Mouse (Mus musculus) small intestine, adult 2 months (tissue): ENCODE measurements at regions not wholly inside any gene's neighbourhood (a gene's known extent, or its start where the extent isn't known, plus 50 kb on each side); places are given as distances from the start of the nearest gene placed in this dataset.

Experiments
- H3K27ac ChIP-seq: fragments of 200-500 bp; 2 replicates; pipeline ENCODE4 v1.5.1; 2012; ENCODE audit warnings: low read depth, low read length, control low read depth, inconsistent platforms; ENCODE audit not compliant: insufficient read depth
- H3K27me3 ChIP-seq: fragments of 200-500 bp; 2 replicates; pipeline ENCODE4 v1.6.1; 2012; ENCODE audit warnings: mild to moderate bottlenecking, moderate library complexity, low read length, inconsistent platforms; ENCODE audit not compliant: control insufficient read depth, insufficient read depth
- H3K36me3 ChIP-seq: fragments of 200-500 bp; 2 replicates; pipeline ENCODE4 v1.6.1; 2012; ENCODE audit warnings: mild to moderate bottlenecking, low read length, control low read depth, inconsistent platforms; ENCODE audit not compliant: control insufficient read depth, insufficient read depth
- H3K4me1 ChIP-seq: fragments of 200-500 bp; 2 replicates; pipeline ENCODE4 v1.6.1; 2012; ENCODE audit warnings: low read length, inconsistent platforms, mixed read lengths; ENCODE audit not compliant: control insufficient read depth, insufficient read depth, insufficient read length
- H3K4me3 ChIP-seq: fragments of 200-500 bp; 2 replicates; pipeline ENCODE4 v1.5.1; 2012; ENCODE audit warnings: low read depth, mild to moderate bottlenecking, control low read depth, inconsistent platforms, low read length, moderate library complexity
- CTCF ChIP-seq: fragments of 200-500 bp; IDR thresholded peaks from 2 replicates; pipeline ENCODE4 v1.5.1; 2012; ENCODE audit warnings: low read depth, mild to moderate bottlenecking, control low read depth, inconsistent platforms, low read length, moderate library complexity, mixed read lengths; ENCODE audit not compliant: insufficient replicate concordance, insufficient read length; ENCODE audit errors: extremely low read depth
- POLR2A ChIP-seq: fragments of 200-500 bp; IDR thresholded peaks from 2 replicates; pipeline ENCODE4 v1.6.1; 2012; ENCODE audit warnings: low read depth, mild to moderate bottlenecking, control low read depth, inconsistent platforms, low read length, moderate library complexity
- WGBS: fragments of 180-500 bp; shearing (Covaris S2); methylation state at CpG from one replicate; pipeline ENCODE4 v1.1.7; 2018; 5-methylcytosine and 5-hydroxymethylcytosine counted together

DNA sequence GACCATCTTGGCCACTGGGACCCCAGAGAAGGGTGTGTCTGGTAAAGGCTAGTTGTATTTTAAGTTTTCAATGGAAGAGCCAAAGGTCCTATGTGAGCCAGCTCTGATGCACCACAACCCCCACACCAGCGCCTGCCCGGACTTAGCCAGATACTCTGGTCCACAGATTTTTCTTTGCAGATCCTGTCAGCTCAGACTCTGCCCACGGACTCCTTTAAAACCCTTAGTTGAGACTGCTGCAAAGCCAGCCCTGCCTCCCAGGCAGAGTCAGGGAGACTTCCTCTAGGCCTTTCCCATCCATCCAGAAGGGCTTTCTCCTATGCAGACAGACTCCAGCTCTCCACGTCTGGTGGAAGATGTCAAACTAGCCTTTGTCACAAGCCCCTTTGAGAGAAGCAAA is 115.2 kb downstream of the Vegfa start:
- Histone ChIP-seq H3K36me3 (no peaks in the 10 kb centered on the region), H3K27ac (no peak overlapping the region), H3K4me1 (peaks cover 4% of the 10 kb centered on the region; the same call in 1 of the 2 replicates), H3K4me3 (no peak overlapping the region), H3K27me3 (no peaks in the 10 kb centered on the region)
- TF ChIP-seq POLR2A (no peak), CTCF (no peak)
- WGBS, result 88% methylated on average over 4 of the region's 4 CpGs

DNA sequence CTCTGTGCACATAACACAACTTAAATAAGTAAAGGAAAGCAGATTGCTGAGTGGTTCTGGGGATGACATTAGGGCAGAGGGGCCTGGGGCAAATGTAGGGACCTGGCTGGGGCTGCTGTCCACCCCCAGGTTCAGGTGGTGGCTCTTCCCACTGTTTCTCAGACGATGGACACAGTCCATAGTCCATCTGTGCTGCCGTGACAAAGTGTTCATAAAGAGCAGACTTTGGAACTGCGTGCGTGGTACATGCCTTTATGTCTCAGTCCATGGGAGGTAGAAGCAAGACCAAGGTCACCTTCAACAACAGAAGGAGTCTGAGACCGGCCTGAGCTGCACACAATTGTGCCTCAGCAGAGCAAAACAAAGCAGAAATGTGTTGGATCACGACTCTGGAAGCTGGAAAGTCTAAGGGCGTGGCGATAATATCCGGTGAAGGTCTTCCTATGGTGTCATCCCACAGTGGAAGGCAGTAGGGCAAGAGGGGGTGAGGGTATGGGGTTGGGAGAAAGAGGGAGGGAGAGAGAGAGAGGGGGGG is 117.4 kb downstream of the Vegfa start:
- Histone ChIP-seq H3K4me1 (peaks cover 10% of the 10 kb centered on the region; the same call in 1 of the 2 replicates), H3K27me3 (no peaks in the 10 kb centered on the region), H3K27ac (no peak overlapping the region), H3K4me3 (no peak overlapping the region), H3K36me3 (no peaks in the 10 kb centered on the region)
- no peak for TF ChIP-seq CTCF
- TF ChIP-seq POLR2A, result no peak
- WGBS, result 63% methylated on average over 9 of the region's 9 CpGs

DNA sequence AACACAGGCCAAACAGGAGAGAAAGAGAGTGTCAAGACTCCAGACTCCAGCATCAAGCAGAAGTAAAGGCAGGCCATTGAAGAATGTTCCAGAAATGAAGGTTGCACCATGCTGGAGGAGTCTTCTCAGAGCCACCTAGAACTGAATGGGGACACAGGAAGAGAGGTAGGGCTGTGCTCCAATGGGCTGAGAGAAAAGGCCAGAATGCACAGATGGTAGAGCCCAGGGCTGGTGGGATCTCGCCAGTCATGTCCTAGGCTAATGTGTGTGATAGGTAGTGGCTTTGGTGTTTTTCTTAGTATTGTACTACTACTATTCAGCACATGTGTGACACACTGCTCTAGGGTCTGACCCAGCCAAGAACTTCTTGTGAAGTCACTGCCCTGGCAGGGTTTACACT is 117.9 kb downstream of the Vegfa start:
- Histone ChIP-seq H3K27ac (no peak overlapping the region), H3K36me3 (no peaks in the 10 kb centered on the region), H3K4me3 (no peak overlapping the region), H3K4me1 (peaks cover 10% of the 10 kb centered on the region; the same call in 1 of the 2 replicates), H3K27me3 (no peaks in the 10 kb centered on the region)
- WGBS, result 94% methylated on average over 1 of the region's 1 CpGs
- no peak for TF ChIP-seq POLR2A
- no peak for TF ChIP-seq CTCF

DNA sequence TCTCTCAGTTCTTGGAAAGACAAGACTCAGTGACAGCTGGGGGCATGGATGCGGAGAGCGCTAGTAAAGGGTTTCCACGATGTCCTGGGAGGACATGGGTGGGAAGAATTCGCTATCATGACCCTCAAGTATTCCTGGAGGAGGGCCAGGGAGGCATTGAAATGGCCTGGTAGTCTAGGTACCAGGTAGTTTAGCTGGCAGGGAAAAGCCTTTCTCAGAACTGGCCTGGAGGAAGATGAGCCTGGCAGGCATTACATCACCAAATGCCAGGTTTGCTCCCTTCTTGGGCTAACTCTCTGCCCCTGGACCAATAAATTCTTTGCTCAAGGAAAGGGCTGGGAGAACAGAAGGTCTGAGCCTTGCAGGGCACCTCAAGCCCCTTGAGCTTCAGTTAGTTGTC is 118.5 kb downstream of the Vegfa start:
- Histone ChIP-seq H3K36me3 (no peaks in the 10 kb centered on the region), H3K27ac (no peak overlapping the region), H3K27me3 (no peaks in the 10 kb centered on the region), H3K4me3 (no peak overlapping the region), H3K4me1 (peaks cover 10% of the 10 kb centered on the region; the same call in 1 of the 2 replicates)
- WGBS, result 96% methylated on average over 4 of the region's 4 CpGs
- TF ChIP-seq POLR2A, result no peak

DNA sequence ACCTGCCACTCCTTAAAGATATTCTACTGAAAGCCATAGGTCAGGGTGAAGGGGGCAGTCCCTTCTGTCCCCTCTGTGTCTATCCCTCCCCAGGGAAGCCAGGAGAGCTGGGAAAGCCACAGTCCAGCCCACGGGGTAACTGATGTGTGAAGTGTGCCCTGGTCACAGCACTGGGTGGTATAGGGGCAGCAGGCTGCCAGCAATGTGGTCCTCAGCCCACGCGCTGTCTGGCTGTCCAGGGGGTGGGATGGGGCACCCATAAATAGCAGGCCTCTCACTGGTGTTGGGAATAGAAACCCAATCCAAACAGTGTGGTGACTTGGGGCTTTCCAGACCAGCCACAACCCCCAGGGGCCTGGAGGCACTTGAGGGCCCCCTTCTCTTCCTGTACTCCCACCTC is 120.0 kb downstream of the Vegfa start:
- Histone ChIP-seq H3K27ac (no peak overlapping the region), H3K27me3 (no peaks in the 10 kb centered on the region), H3K4me1 (peaks cover 10% of the 10 kb centered on the region; the same call in 1 of the 2 replicates), H3K4me3 (no peak overlapping the region), H3K36me3 (no peaks in the 10 kb centered on the region)
- WGBS, result 93% methylated on average over 3 of the region's 3 CpGs
- TF ChIP-seq CTCF, result no peak
- no peak for TF ChIP-seq POLR2A

DNA sequence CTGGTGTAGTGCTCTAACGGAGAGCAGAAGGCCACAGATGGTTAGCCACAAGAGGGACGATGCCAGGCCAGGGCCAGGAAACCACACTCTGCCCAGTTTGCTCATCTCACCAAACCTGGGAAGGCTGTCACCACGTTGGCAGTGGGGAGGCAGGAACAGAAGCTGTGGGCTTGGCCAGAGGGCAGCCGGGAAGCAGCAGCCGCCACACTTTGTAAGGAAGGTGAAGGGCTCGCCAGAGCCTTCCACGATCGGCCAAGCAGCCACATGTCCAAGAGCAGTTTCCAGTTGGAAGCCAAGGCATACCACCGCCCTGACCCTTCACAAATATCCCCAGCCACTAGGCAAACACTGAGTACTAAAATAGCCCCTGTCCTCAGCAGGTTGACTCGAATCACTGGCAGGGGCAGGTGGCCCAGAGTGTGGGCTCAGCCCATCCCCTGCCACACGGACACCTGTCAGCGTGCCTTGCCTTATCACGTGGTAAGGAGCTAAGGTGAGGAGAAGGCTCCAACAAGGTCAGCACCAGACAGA is 120.9 kb downstream of the Vegfa start:
- Histone ChIP-seq H3K4me1 (peaks cover 10% of the 10 kb centered on the region; the same call in 1 of the 2 replicates), H3K27ac (no peak overlapping the region), H3K36me3 (no peaks in the 10 kb centered on the region), H3K4me3 (no peak overlapping the region), H3K27me3 (no peaks in the 10 kb centered on the region)
- TF ChIP-seq POLR2A (no peak), CTCF (no peak)
- 85% methylated on average over 13 of the region's 13 CpGs for WGBS

DNA sequence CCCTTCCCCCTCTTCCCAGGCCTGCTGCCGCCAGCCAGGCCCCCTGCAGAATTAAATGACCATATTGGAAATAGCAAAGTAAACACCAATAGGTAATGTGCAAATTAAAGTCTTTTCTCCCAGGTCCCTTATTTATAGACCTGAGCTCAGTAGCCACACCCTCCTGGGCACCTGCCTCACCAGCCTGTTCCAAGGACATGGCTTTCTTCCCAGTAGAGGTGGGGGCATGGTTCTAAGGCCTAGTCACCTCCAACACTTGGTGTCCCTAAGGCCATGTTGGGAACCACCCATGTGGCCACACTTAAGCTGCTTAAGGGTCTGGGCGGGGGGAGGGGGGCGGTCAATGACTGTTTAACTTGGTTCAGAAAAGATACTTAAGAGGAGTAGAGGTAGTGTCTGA is 121.9 kb downstream of the Vegfa start:
- TF ChIP-seq CTCF (no peak), POLR2A (no peak)

More for the DNA sequence above, 121.9 kb downstream of the Vegfa start:
- no peaks in the 10 kb centered on the region for H3K27me3 ChIP-seq
- H3K27ac ChIP-seq, result no peak overlapping the region
- 65% methylated on average over 3 of the region's 3 CpGs for WGBS
- H3K4me1 ChIP-seq, result peaks cover 10% of the 10 kb centered on the region; the same call in 1 of the 2 replicates
- H3K36me3 ChIP-seq, result no peaks in the 10 kb centered on the region
- H3K4me3 ChIP-seq, result no peak overlapping the region
